Mouse (Mus musculus) intestine, embryonic 16.5 days (tissue): ENCODE results near the gene Ndufs1. TPM values are rescaled to one million over a fixed set of nuclear protein-coding genes. Genes with fewer than 3 reads are reported as not detected.

Source experiments
- ATAC-seq: fragments of 200-750 bp; cut with Nextera tagmentation; 2 replicates; pipeline ENCODE4 v1.8.0; 2017; ENCODE audit warnings: moderate TSS enrichment, moderate library complexity
- H3K27ac ChIP-seq: fragments of 300-500 bp; sonication (generic); 2 replicates; pipeline ENCODE4 v1.5.1; 2014; ENCODE audit warnings: mild to moderate bottlenecking, low read length
- H3K27me3 ChIP-seq: fragments of 300-500 bp; sonication (generic); replicated peaks from 2 replicates; pipeline ENCODE4 v1.6.1; 2014; ENCODE audit warnings: low read length, control low read depth, mixed read lengths; ENCODE audit not compliant: control insufficient read depth, insufficient read depth
- H3K36me3 ChIP-seq: fragments of 300-500 bp; sonication (generic); 2 replicates; pipeline ENCODE4 v1.6.1; 2014; ENCODE audit warnings: low read length, control low read depth; ENCODE audit not compliant: control insufficient read depth, insufficient read depth
- H3K4me1 ChIP-seq: fragments of 300-500 bp; sonication (generic); 2 replicates; pipeline ENCODE4 v1.6.1; 2014; ENCODE audit warnings: low read length, control low read depth, mixed read lengths; ENCODE audit not compliant: control insufficient read depth, insufficient read depth
- H3K4me2 ChIP-seq: fragments of 300-500 bp; sonication (generic); 2 replicates; pipeline ENCODE4 v1.6.1; 2014; ENCODE audit warnings: low read depth, low read length, control low read depth
- H3K4me3 ChIP-seq: fragments of 300-500 bp; sonication (generic); 2 replicates; pipeline ENCODE4 v1.5.1; 2014; ENCODE audit warnings: mild to moderate bottlenecking, low read length
- H3K9ac ChIP-seq: fragments of 300-500 bp; sonication (generic); 2 replicates; pipeline ENCODE4 v1.6.1; 2014; ENCODE audit warnings: low read depth, low read length
- H3K9me3 ChIP-seq: fragments of 300-500 bp; sonication (generic); 2 replicates; pipeline ENCODE4 v1.6.1; 2016; ENCODE audit warnings: low read length, control low read depth; ENCODE audit not compliant: control insufficient read depth
- WGBS: fragments of 180-500 bp; shearing (Covaris S2); extraction: QIAGEN DNeasy Blood & Tissue Kit; methylation state at CpG from one replicate; pipeline ENCODE4 v1.1.7; 2014; 5-methylcytosine and 5-hydroxymethylcytosine counted together
- polyA plus RNA-seq: library from polyadenylated mRNA; unstranded; fragments of >200 nt; fragmentation: Nextera tagmentation; extraction: Ambion mirVana; gene quantifications from 2 replicates; pipeline ENCODE4 v1.2.1, GENCODE M21; 2015

Gene Ndufs1
- polyA plus RNA-seq, 1 experiment from 2014 or later: 202 TPM

- peak within 1 kb of the TSS; percentile 99 for H3K9ac ChIP-seq
- H3K36me3 ChIP-seq: 0 out of 2 replicates have a peak, but pooled peaks cover 3% of the 10 kb centered on the region
- H3K4me2 ChIP-seq: peak within 1 kb of the TSS; percentile 81
- ATAC-seq: peak; percentile 87
- WGBS: under 1% methylated on average over 36 of the region's 42 CpGs
- peak within 1 kb of the TSS; percentile 87 for H3K4me3 ChIP-seq
- peak within 1 kb of the TSS; percentile 99 for H3K27ac ChIP-seq
- no peaks in the 10 kb centered on the region for H3K27me3 ChIP-seq
- no peaks in the 10 kb centered on the region for H3K9me3 ChIP-seq
- H3K4me1 ChIP-seq: peaks cover 20% of the 10 kb centered on the region
These were observed 62.4 kb downstream of the Ndufs1 start, which contains the start of gene Ino80d for GRCm38 (mm10) chr1:63114136-63114781. Gene Ino80d, minus strand, starts transcription at chr1:63114667.

GRCm38 (mm10) chr1:63113274-63114135, 63.1 kb downstream of the Ndufs1 start:
- Histone ChIP-seq H3K4me2 (peak overlapping the region; percentile 81), H3K4me1 (peaks cover 21% of the 10 kb centered on the region), H3K4me3 (peak overlapping the region; percentile 87), H3K27me3 (no peaks in the 10 kb centered on the region), H3K36me3 (0 out of 2 replicates have a peak, but pooled peaks cover 3% of the 10 kb centered on the region), H3K9ac (peak overlapping the region; percentile 99), H3K9me3 (no peaks in the 10 kb centered on the region), H3K27ac (peak overlapping the region; percentile 99)
- WGBS: under 1% methylated on average over 58 of the region's 92 CpGs
- peak; percentile 70 for ATAC-seq

GRCm38 (mm10) chr1:63112865-63113261, 63.8 kb downstream of the Ndufs1 start:
- WGBS: 1% methylated on average over 11 of the region's 11 CpGs
- Histone ChIP-seq H3K36me3 (no peaks in the 10 kb centered on the region), H3K27ac (peak overlapping the region; percentile 99), H3K27me3 (no peaks in the 10 kb centered on the region), H3K4me3 (peak overlapping the region; percentile 87), H3K9ac (peak overlapping the region; percentile 99), H3K4me2 (peak overlapping the region; percentile 81), H3K4me1 (peaks cover 23% of the 10 kb centered on the region), H3K9me3 (no peaks in the 10 kb centered on the region)
- peak; percentile 21; the same call in 1 of the 2 replicates for ATAC-seq

GRCm38 (mm10) chr1:63112151-63112864, 64.3 kb downstream of the Ndufs1 start:
- H3K9me3 ChIP-seq: no peaks in the 10 kb centered on the region
- ATAC-seq: no peak
- 37% methylated on average over 8 of the region's 8 CpGs for WGBS
- no peaks in the 10 kb centered on the region for H3K36me3 ChIP-seq
- H3K4me3 ChIP-seq: peak overlapping the region; percentile 87
- H3K9ac ChIP-seq: peak overlapping the region; percentile 99
- H3K27ac ChIP-seq: peak overlapping the region; percentile 99
- peak overlapping the region; percentile 81 for H3K4me2 ChIP-seq
- H3K27me3 ChIP-seq: no peaks in the 10 kb centered on the region
- peaks cover 26% of the 10 kb centered on the region for H3K4me1 ChIP-seq

- Histone ChIP-seq H3K9me3 (no peaks in the 10 kb centered on the region), H3K36me3 (no peaks in the 10 kb centered on the region), H3K4me1 (peaks cover 25% of the 10 kb centered on the region), H3K27me3 (no peaks in the 10 kb centered on the region), H3K4me2 (no peak overlapping the region), H3K9ac (no peak overlapping the region), H3K27ac (peak overlapping the region; percentile 35; the same call in 1 of the 2 replicates), H3K4me3 (no peak overlapping the region)
- WGBS: 38% methylated on average over 7 of the region's 7 CpGs
- no peak for ATAC-seq
These were observed 65.9 kb downstream of the Ndufs1 start for GRCm38 (mm10) chr1:63110536-63111285.

- Histone ChIP-seq H3K4me1 (peaks cover 25% of the 10 kb centered on the region), H3K9me3 (no peaks in the 10 kb centered on the region), H3K4me3 (no peak overlapping the region), H3K27ac (peak overlapping the region; percentile 65), H3K36me3 (peaks cover 5% of the 10 kb centered on the region; the same call in 1 of the 2 replicates), H3K4me2 (peak overlapping the region; percentile 29), H3K27me3 (no peaks in the 10 kb centered on the region), H3K9ac (no peak overlapping the region)
- ATAC-seq: peak; percentile 77
- 60% methylated on average over 6 of the region's 6 CpGs for WGBS
These were observed 68.9 kb downstream of the Ndufs1 start for GRCm38 (mm10) chr1:63107614-63108327.

- Histone ChIP-seq H3K27me3 (no peaks in the 10 kb centered on the region), H3K4me3 (no peak overlapping the region), H3K9ac (no peak overlapping the region), H3K27ac (no peak overlapping the region), H3K4me1 (peaks cover 8% of the 10 kb centered on the region; the same call in 1 of the 2 replicates), H3K4me2 (no peak overlapping the region), H3K36me3 (peaks cover 14% of the 10 kb centered on the region; the same call in 1 of the 2 replicates), H3K9me3 (no peaks in the 10 kb centered on the region)
- 88% methylated on average over 12 of the region's 12 CpGs for WGBS
- no peak for ATAC-seq
These were observed 73.7 kb downstream of the Ndufs1 start for GRCm38 (mm10) chr1:63102758-63103451.

- no peak for ATAC-seq
- 92% methylated on average over 8 of the region's 8 CpGs for WGBS
- H3K4me1 ChIP-seq: peaks cover 2% of the 10 kb centered on the region; the same call in 1 of the 2 replicates
- peaks cover 14% of the 10 kb centered on the region; the same call in 1 of the 2 replicates for H3K36me3 ChIP-seq
- H3K9ac ChIP-seq: no peak overlapping the region
- H3K27ac ChIP-seq: no peak overlapping the region
- no peaks in the 10 kb centered on the region for H3K27me3 ChIP-seq
- no peak overlapping the region for H3K4me2 ChIP-seq
- no peaks in the 10 kb centered on the region for H3K9me3 ChIP-seq
- H3K4me3 ChIP-seq: no peak overlapping the region
These were observed 76.4 kb downstream of the Ndufs1 start for GRCm38 (mm10) chr1:63100196-63100595.
